8 mouse cellular contexts compared by ENCODE assay signal in genomic region chr17:34121172-34121878, GRCm38 (mm10). TPM values are rescaled to one million over a fixed set of nuclear protein-coding genes. Genes with fewer than 3 reads are reported as not detected.
DNase-seq lines count a peak whose midpoint lies in the region; ATAC-seq and TF ChIP-seq lines count a peak whose summit lies in the region.

No protein-coding gene starts in this region.

- WGBS in intestine, postnatal 0 days: under 1% methylated on average over 31 of the region's 35 CpGs
- under 1% methylated on average over 35 of the region's 35 CpGs for WGBS in midbrain, embryonic 15.5 days
- WGBS in spleen, adult 2 months: under 1% methylated on average over 35 of the region's 35 CpGs

- peaks cover 17% of the 10 kb centered on the region; the same call in 1 of the 2 replicates for H3K36me3 ChIP-seq in intestine, postnatal 0 days (ENCODE audit: control insufficient read depth, insufficient read depth)
- H3K36me3 ChIP-seq in midbrain, embryonic 15.5 days (replicated peaks): no peaks in the 10 kb centered on the region
- H3K36me3 ChIP-seq in spleen, adult 2 months (ENCODE audit: control insufficient read depth, insufficient read depth, low read length): peaks cover 19% of the 10 kb centered on the region

- peak overlapping the region; percentile 100 for H3K27ac ChIP-seq in intestine, postnatal 0 days (ENCODE audit: low read depth, low read length)
- peak overlapping the region; percentile 100 for H3K27ac ChIP-seq in midbrain, embryonic 15.5 days
- H3K27ac ChIP-seq in spleen, adult 2 months (ENCODE audit: insufficient read depth, low read length): peak overlapping the region; percentile 99

- DNase-seq in adrenal gland, adult 18-20 months (ENCODE audit: low spot score in 2 of 2): peak; percentile 82 to 85
- DNase-seq in embryo, embryonic 10 days (ENCODE audit: low spot score): peak; percentile 83
- DNase-seq in gastrocnemius, postnatal 25 days: peak; percentile 94
- DNase-seq in left cerebral cortex, postnatal 36 days (ENCODE audit: low spot score in 2 of 2): peak; percentile 89
- peak in 1 of 2 experiments; percentile 55 for DNase-seq in spleen, adult 2 months (ENCODE audit: low read depth in 1 of 2, low spot score in 2 of 2)

- H3K9me3 ChIP-seq in intestine, postnatal 0 days (ENCODE audit: control insufficient read depth): no peaks in the 10 kb centered on the region
- no peaks in the 10 kb centered on the region for H3K9me3 ChIP-seq in midbrain, embryonic 15.5 days

- ATAC-seq in intestine, postnatal 0 days: peak; percentile 25
- peak; percentile 19 for ATAC-seq in midbrain, embryonic 15.5 days (replicated peaks)
- no peak for ATAC-seq in granulocyte monocyte progenitor cell, adult 5-6 weeks (replicated peaks; ENCODE audit: poor library complexity, severe bottlenecking)

- H3K4me2 ChIP-seq in intestine, postnatal 0 days (replicated peaks; ENCODE audit: low read depth): peak overlapping the region; percentile 80
- peak overlapping the region; percentile 88 for H3K4me2 ChIP-seq in midbrain, embryonic 15.5 days

- intact Hi-C loops in left cerebral cortex, postnatal 36 days (cut with DNase I): loop anchor here (2.0 kb wide), 1 partner anchor 471 kb away; no protein-coding TSS in a partner anchor

- no peaks in the 10 kb centered on the region for H3K4me1 ChIP-seq in intestine, postnatal 0 days (replicated peaks; ENCODE audit: control insufficient read depth, insufficient read depth, low read length)
- peaks cover 35% of the 10 kb centered on the region for H3K4me1 ChIP-seq in midbrain, embryonic 15.5 days
- H3K4me1 ChIP-seq in spleen, adult 2 months (ENCODE audit: control insufficient read depth, insufficient read depth, insufficient read length): peaks cover 11% of the 10 kb centered on the region; the same call in 1 of the 2 replicates

- H3K27me3 ChIP-seq in intestine, postnatal 0 days (replicated peaks; ENCODE audit: control insufficient read depth, insufficient read depth, low read length): no peaks in the 10 kb centered on the region
- H3K27me3 ChIP-seq in midbrain, embryonic 15.5 days (replicated peaks): no peaks in the 10 kb centered on the region
- no peaks in the 10 kb centered on the region for H3K27me3 ChIP-seq in spleen, adult 2 months (ENCODE audit: control insufficient read depth, insufficient read depth, low read length)

- H3K9ac ChIP-seq in intestine, postnatal 0 days (ENCODE audit: low read depth, low read length): peak overlapping the region; percentile 92
- H3K9ac ChIP-seq in midbrain, embryonic 15.5 days: peak overlapping the region; percentile 98

- no peak; the same call in 1 of the 2 replicates for TF ChIP-seq CTCF in intestine, postnatal 0 days (IDR thresholded peaks at IDR 0.05; ENCODE audit: low read depth)
- TF ChIP-seq CTCF in spleen, adult 2 months (IDR thresholded peaks at IDR 0.05; ENCODE audit: extremely low read depth, insufficient read depth, insufficient read length, insufficient replicate concordance): no peak

- no peak for TF ChIP-seq POLR2A in spleen, adult 2 months (IDR thresholded peaks at IDR 0.05; ENCODE audit: low read depth, low read length)

- peak overlapping the region; percentile 98 for H3K4me3 ChIP-seq in intestine, postnatal 0 days (ENCODE audit: low read depth, low read length)
- H3K4me3 ChIP-seq in midbrain, embryonic 15.5 days: peak overlapping the region; percentile 90
- H3K4me3 ChIP-seq in spleen, adult 2 months (ENCODE audit: extremely low read depth, insufficient read depth, insufficient read length): peak overlapping the region; percentile 75

RNA-seq across cellular contexts. Expression of gene Brd2, which starts 1.1 kb away (rescaled TPM):
- total RNA-seq in adrenal gland, adult 18-20 months (2021): 100 to 1,000 TPM; 199 to 244 TPM
- total RNA-seq in gastrocnemius, postnatal 25 days (2021): 10 to 100 TPM; 66.7 to 69.1 TPM
- 51.8 and 60.0 TPM in 2 replicates for polyA plus RNA-seq in intestine, postnatal 0 days (2015; fragmentation: Nextera tagmentation; extraction: Ambion mirVana)
- 100 to 1,000 TPM; 183 to 189 TPM for total RNA-seq in left cerebral cortex, postnatal 36 days (2021)
- 137 and 140 TPM in 2 replicates for polyA plus RNA-seq in midbrain, embryonic 15.5 days (2015; fragmentation: Nextera tagmentation; extraction: Ambion mirVana)
- polyA plus RNA-seq in spleen, adult 2 months (2012; rRNA removed): 97.9 and 112 TPM in 2 replicates
- total RNA-seq in granulocyte monocyte progenitor cell, adult 5-6 weeks (2014; fragmentation: Nextera tagmentation): 165 and 218 TPM in 2 replicates
- total RNA-seq in granulocyte monocyte progenitor cell, adult 5-6 weeks (2017): 273 and 284 TPM in 2 replicates

RNA-seq across cellular contexts. Expression of gene H2-DMa, which starts 2.0 kb away (rescaled TPM):
- 10 to 100 TPM; 14.7 to 21.0 TPM for total RNA-seq in adrenal gland, adult 18-20 months (2021)
- total RNA-seq in gastrocnemius, postnatal 25 days (2021): 1 to 10 TPM; 2.8 to 3.1 TPM
- 15.2 and 16.7 TPM in 2 replicates for polyA plus RNA-seq in intestine, postnatal 0 days (2015; fragmentation: Nextera tagmentation; extraction: Ambion mirVana)
- total RNA-seq in left cerebral cortex, postnatal 36 days (2021): 10 to 100 TPM; 26.1 to 28.5 TPM
- 17.2 and 18.8 TPM in 2 replicates for polyA plus RNA-seq in midbrain, embryonic 15.5 days (2015; fragmentation: Nextera tagmentation; extraction: Ambion mirVana)
- 302 and 363 TPM in 2 replicates for polyA plus RNA-seq in spleen, adult 2 months (2012; rRNA removed)
- 97.2 and 116 TPM in 2 replicates for total RNA-seq in granulocyte monocyte progenitor cell, adult 5-6 weeks (2014; fragmentation: Nextera tagmentation)
- 40.2 and 41.8 TPM in 2 replicates for total RNA-seq in granulocyte monocyte progenitor cell, adult 5-6 weeks (2017)

RNA-seq across cellular contexts. Expression of gene H2-DMb2, which starts 21.8 kb away (rescaled TPM):
- 1 to 10 TPM; 2.0 to 3.8 TPM for total RNA-seq in adrenal gland, adult 18-20 months (2021)
- total RNA-seq in gastrocnemius, postnatal 25 days (2021): under 1 TPM; 0.28 to 0.67 TPM
- 0.97 and 0.98 TPM in 2 replicates for polyA plus RNA-seq in intestine, postnatal 0 days (2015; fragmentation: Nextera tagmentation; extraction: Ambion mirVana)
- under 1 TPM; 0.59 to 0.93 TPM for total RNA-seq in left cerebral cortex, postnatal 36 days (2021)
- polyA plus RNA-seq in midbrain, embryonic 15.5 days (2015; fragmentation: Nextera tagmentation; extraction: Ambion mirVana): 0.27 and 0.65 TPM in 2 replicates
- polyA plus RNA-seq in spleen, adult 2 months (2012; rRNA removed): 456 and 587 TPM in 2 replicates
- total RNA-seq in granulocyte monocyte progenitor cell, adult 5-6 weeks (2014; fragmentation: Nextera tagmentation): 3.2 and 3.6 TPM in 2 replicates
- total RNA-seq in granulocyte monocyte progenitor cell, adult 5-6 weeks (2017): 3.8 and 7.1 TPM in 2 replicates

RNA-seq across cellular contexts. Expression of gene H2-Oa, which starts 29.2 kb away (rescaled TPM):
- under 1 TPM; 0.36 to 0.54 TPM for total RNA-seq in adrenal gland, adult 18-20 months (2021)
- not detected for total RNA-seq in gastrocnemius, postnatal 25 days (2021)
- polyA plus RNA-seq in intestine, postnatal 0 days (2015; fragmentation: Nextera tagmentation; extraction: Ambion mirVana): 0.25 and 0.90 TPM in 2 replicates
- under 1 TPM in 1 of 2 experiments, not detected in 1; 0.79 TPM for total RNA-seq in left cerebral cortex, postnatal 36 days (2021)
- not detected in 2 replicates for polyA plus RNA-seq in midbrain, embryonic 15.5 days (2015; fragmentation: Nextera tagmentation; extraction: Ambion mirVana)
- 228 and 326 TPM in 2 replicates for polyA plus RNA-seq in spleen, adult 2 months (2012; rRNA removed)
- total RNA-seq in granulocyte monocyte progenitor cell, adult 5-6 weeks (2014; fragmentation: Nextera tagmentation): 6.4 and 15.0 TPM in 2 replicates
- 1.7 and 7.6 TPM in 2 replicates for total RNA-seq in granulocyte monocyte progenitor cell, adult 5-6 weeks (2017)

RNA-seq across cellular contexts. Expression of gene H2-DMb1, which starts 31.5 kb away (rescaled TPM):
- total RNA-seq in adrenal gland, adult 18-20 months (2021): 10 to 100 TPM in 1 of 2 experiments, 1 to 10 TPM in 1; 8.5 to 13.3 TPM
- total RNA-seq in gastrocnemius, postnatal 25 days (2021): 1 to 10 TPM in 1 of 2 experiments, under 1 TPM in 1; 0.43 to 1.2 TPM
- polyA plus RNA-seq in intestine, postnatal 0 days (2015; fragmentation: Nextera tagmentation; extraction: Ambion mirVana): 5.1 and 6.4 TPM in 2 replicates
- total RNA-seq in left cerebral cortex, postnatal 36 days (2021): 1 to 10 TPM in 1 of 2 experiments, under 1 TPM in 1; 0.94 to 1.1 TPM
- 0.79 and 1.2 TPM in 2 replicates for polyA plus RNA-seq in midbrain, embryonic 15.5 days (2015; fragmentation: Nextera tagmentation; extraction: Ambion mirVana)
- polyA plus RNA-seq in spleen, adult 2 months (2012; rRNA removed): 322 and 426 TPM in 2 replicates
- 55.3 and 56.9 TPM in 2 replicates for total RNA-seq in granulocyte monocyte progenitor cell, adult 5-6 weeks (2014; fragmentation: Nextera tagmentation)
- total RNA-seq in granulocyte monocyte progenitor cell, adult 5-6 weeks (2017): 47.9 and 48.5 TPM in 2 replicates
